Mouse (Mus musculus) embryonic fibroblast, embryonic 13.5 days (primary cell): Measurements from ENCODE around the gene Tnf. TPM values are rescaled to one million over a fixed set of nuclear protein-coding genes. Genes with fewer than 3 reads are reported as not detected.

Experiments
- H3K27ac ChIP-seq: 2 replicates; pipeline ENCODE4 v1.5.1; 2012; ENCODE audit warnings: low read length, control low read depth, inconsistent platforms; ENCODE audit not compliant: insufficient read depth
- H3K4me1 ChIP-seq: 2 replicates; pipeline ENCODE4 v1.6.1; 2011; ENCODE audit warnings: low read length; ENCODE audit not compliant: control insufficient read depth, insufficient read depth
- H3K4me3 ChIP-seq: 2 replicates; pipeline ENCODE4 v1.5.1; 2011; ENCODE audit warnings: mild to moderate bottlenecking, control low read depth, low read length; ENCODE audit not compliant: insufficient read depth
- CTCF ChIP-seq: IDR thresholded peaks from 2 replicates; pipeline ENCODE4 v1.5.1; 2011; ENCODE audit warnings: mild to moderate bottlenecking, control low read depth, low read length, moderate library complexity, borderline replicate concordance; ENCODE audit not compliant: insufficient read depth
- POLR2A ChIP-seq: IDR thresholded peaks from 2 replicates; pipeline ENCODE4 v1.6.1; 2011; ENCODE audit warnings: low read depth, mild to moderate bottlenecking, control low read depth, low read length, moderate library complexity
- polyA plus RNA-seq: library from polyadenylated mRNA; stranded (reverse); fragments of >200 nt; gene quantifications from 2 replicates; pipeline ENCODE4 v1.2.4, GENCODE M21; 2011; ENCODE audit warnings: low read depth; ENCODE audit not compliant: missing spikeins, insufficient read length

Gene Tnf
- polyA plus RNA-seq, 1 experiment: 0.35 TPM

- no peak for TF ChIP-seq CTCF
- TF ChIP-seq POLR2A: peak; percentile 88
- Histone ChIP-seq H3K4me1 (no peaks in the 10 kb centered on the region), H3K4me3 (peak within 1 kb of the TSS; percentile 100), H3K27ac (peak within 1 kb of the TSS; percentile 96)
These were observed 37.0 kb downstream of the Tnf start, which contains the start of gene Prrc2a for GRCm38 (mm10) chr17:35164568-35165450. Gene Prrc2a, minus strand, starts transcription at chr17:35164897.

GRCm38 (mm10) chr17:35164218-35164567 lies 37.6 kb downstream of the Tnf start:
- Histone ChIP-seq H3K27ac (peak overlapping the region; percentile 51), H3K4me3 (peak overlapping the region; percentile 100), H3K4me1 (no peaks in the 10 kb centered on the region)
- TF ChIP-seq CTCF (no peak), POLR2A (no peak)

- Histone ChIP-seq H3K27ac (peak overlapping the region; percentile 51), H3K4me1 (no peaks in the 10 kb centered on the region), H3K4me3 (peak overlapping the region; percentile 100)
- TF ChIP-seq POLR2A (no peak), CTCF (no peak)
These were observed 38.3 kb downstream of the Tnf start for GRCm38 (mm10) chr17:35163326-35164081.

GRCm38 (mm10) chr17:35162730-35163129 lies 39.1 kb downstream of the Tnf start:
- TF ChIP-seq CTCF (no peak), POLR2A (no peak)
- no peak overlapping the region for H3K27ac ChIP-seq
- H3K4me1 ChIP-seq: no peaks in the 10 kb centered on the region
- H3K4me3 ChIP-seq: peak overlapping the region; percentile 100

GRCm38 (mm10) chr17:35162121-35162520 lies 39.7 kb downstream of the Tnf start:
- H3K4me1 ChIP-seq: no peaks in the 10 kb centered on the region
- H3K27ac ChIP-seq: no peak overlapping the region
- TF ChIP-seq CTCF: no peak
- no peak for TF ChIP-seq POLR2A
- H3K4me3 ChIP-seq: peak overlapping the region; percentile 100

- H3K4me3 ChIP-seq: no peak overlapping the region
- no peak for TF ChIP-seq POLR2A
- no peak for TF ChIP-seq CTCF
- no peak overlapping the region for H3K27ac ChIP-seq
- H3K4me1 ChIP-seq: no peaks in the 10 kb centered on the region
These were observed 40.4 kb downstream of the Tnf start for GRCm38 (mm10) chr17:35161421-35161820.

- H3K4me3 ChIP-seq: no peak overlapping the region
- no peak for TF ChIP-seq CTCF
- no peak for TF ChIP-seq POLR2A
These were observed 42.2 kb downstream of the Tnf start for GRCm38 (mm10) chr17:35159638-35160037.

GRCm38 (mm10) chr17:35158850-35159593 lies 42.8 kb downstream of the Tnf start:
- no peak for TF ChIP-seq CTCF
- no peak for TF ChIP-seq POLR2A
- Histone ChIP-seq H3K27ac (no peak overlapping the region), H3K4me3 (no peak overlapping the region), H3K4me1 (no peaks in the 10 kb centered on the region; the same call in 1 of the 2 replicates)

More at GRCm38 (mm10) chr17:35159638-35160037, 42.2 kb downstream of the Tnf start:
- no peaks in the 10 kb centered on the region for H3K4me1 ChIP-seq
- H3K27ac ChIP-seq: no peak overlapping the region

- TF ChIP-seq CTCF (no peak), POLR2A (no peak)
- H3K27ac ChIP-seq: no peak overlapping the region
- no peaks in the 10 kb centered on the region; the same call in 1 of the 2 replicates for H3K4me1 ChIP-seq
- no peak overlapping the region for H3K4me3 ChIP-seq
These were observed 44.1 kb downstream of the Tnf start for GRCm38 (mm10) chr17:35157661-35158175.

GRCm38 (mm10) chr17:35157254-35157653 lies 44.6 kb downstream of the Tnf start:
- TF ChIP-seq POLR2A (no peak), CTCF (no peak)
- Histone ChIP-seq H3K4me1 (no peaks in the 10 kb centered on the region; the same call in 1 of the 2 replicates), H3K4me3 (no peak overlapping the region), H3K27ac (no peak overlapping the region)
